Mouse (Mus musculus): ENCODE data around the gene Bloc1s4.

Gene Bloc1s4

DNA sequence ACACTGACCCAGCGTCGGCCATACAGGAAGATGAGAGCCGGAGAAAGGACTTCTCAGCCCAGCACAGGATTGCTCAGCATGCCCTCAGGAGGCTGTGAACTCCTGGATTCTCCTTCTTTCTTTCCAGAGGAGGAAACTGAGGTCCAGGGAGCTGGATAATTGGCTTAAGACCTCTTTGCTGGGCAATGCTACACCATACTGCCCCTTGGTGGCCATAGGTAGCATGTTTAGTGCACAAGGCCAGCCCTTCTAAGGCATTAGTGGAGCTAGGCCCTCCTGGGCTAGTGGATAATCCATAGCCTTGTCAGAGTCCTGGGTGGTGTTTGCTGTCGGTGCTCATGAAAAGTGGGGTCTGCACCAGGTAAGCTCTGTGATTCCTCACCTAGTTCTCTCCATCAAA is 8.6 kb downstream of the Bloc1s4 start:
- peak; percentile 74 for DNase-seq (ENCODE audit: low spot score)

GRCm38 (mm10) chr5:36738799-36739615 is 9.4 kb downstream of the Bloc1s4 start:
- peak; percentile 53 for DNase-seq (ENCODE audit: low spot score)

GRCm38 (mm10) chr5:36737765-36738164 is 10.7 kb downstream of the Bloc1s4 start:
- peak; percentile 53 for DNase-seq (ENCODE audit: low spot score)

DNA sequence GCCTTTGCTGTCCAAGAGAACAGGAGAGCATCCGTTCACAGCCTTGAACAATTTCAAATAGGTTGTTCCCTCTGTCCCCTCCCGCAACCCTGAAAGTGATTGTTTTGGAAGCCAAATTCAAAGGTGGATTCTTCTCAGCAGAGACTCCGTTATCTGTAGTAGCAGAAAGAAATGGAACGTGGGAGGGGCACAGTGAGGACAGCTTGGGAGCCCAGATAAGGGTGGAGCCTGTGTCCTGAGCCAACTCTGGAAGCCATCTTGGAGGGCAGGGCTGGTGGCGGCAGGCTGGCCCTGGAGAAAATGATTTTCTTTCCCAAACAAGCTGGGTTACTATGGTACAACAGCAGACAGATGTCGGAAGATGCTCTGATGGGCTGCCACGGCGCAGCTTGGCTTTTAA is 12.4 kb downstream of the Bloc1s4 start:
- no peak for DNase-seq (ENCODE audit: low spot score)

DNA sequence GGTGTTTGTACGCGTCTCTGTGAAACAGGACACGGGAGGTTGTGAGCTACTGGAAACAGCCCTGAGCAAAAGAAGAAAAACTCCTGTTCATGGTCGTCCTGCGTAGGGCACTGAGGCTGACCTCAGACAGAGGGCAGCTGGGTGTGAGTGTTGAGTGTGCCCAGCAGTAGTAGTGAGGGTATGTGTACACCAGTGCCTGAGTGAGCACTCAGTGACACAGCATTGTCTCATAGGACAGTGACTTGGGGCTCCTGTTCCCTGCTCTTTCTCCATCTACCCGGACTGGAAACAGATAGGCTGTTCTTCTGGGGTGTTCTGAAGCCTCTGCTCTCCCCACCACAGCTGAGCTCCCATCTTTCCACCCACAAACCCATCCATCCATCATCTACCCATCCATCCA is 13.3 kb downstream of the Bloc1s4 start:
- DNase-seq (ENCODE audit: low spot score) = no peak

DNA sequence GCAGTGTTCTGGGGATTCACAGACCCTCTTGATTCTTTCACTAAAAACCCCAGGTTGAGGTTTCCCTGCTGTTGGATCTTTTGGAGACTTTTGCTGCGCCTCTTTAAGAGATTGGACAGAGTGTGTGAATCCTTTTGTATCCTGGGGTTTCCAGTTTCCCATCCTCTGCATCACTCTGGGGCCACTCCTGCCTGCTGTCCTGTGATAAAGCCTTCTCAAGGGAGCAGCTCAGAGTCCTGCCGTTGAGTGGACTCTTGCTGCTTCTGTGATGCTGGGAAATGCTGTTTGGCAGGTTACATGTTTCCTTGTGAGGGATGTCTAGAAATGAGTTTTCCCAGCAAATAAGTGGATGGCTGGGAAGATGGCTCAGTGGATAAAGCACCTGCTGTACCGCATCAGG is 15.0 kb downstream of the Bloc1s4 start:
- no peak for DNase-seq (ENCODE audit: low spot score)

DNA sequence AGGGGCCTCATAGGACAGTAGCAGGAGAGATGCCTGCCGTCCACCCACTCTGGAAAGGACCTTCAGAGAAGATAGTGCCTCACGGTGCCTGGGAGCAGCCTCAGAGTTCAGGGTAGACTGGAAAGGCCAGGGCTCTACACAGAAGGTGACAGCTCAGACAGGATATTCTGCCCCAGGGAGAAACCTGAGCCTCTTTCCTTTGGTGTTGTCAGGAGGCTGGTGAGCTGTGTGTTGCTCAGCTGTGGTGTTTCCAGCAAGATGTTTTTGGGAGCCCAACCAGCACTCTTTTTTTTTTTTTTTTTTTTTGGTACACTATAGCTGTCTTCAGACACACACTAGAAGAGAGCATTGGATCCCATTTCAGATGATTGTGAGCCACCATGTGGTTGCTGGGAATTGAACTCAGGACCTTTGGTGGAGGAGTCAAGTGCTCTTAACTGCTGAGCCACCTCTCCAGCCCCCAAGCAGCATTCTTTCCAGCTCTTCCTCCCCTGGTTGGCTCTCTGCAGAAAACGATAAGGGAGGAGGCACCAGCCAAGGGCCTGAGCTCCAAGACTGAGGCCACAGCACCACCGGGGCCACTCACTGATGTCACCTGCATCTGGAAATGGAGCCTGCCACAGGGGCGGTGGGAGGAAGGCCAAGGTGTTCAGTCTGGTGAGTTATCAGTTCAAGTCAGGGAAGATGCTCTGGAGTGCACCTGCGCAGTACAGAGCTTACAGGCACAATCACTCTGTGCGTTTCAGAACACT is 16.4 kb downstream of the Bloc1s4 start:
- DNase-seq (ENCODE audit: low spot score) = no peak

DNA sequence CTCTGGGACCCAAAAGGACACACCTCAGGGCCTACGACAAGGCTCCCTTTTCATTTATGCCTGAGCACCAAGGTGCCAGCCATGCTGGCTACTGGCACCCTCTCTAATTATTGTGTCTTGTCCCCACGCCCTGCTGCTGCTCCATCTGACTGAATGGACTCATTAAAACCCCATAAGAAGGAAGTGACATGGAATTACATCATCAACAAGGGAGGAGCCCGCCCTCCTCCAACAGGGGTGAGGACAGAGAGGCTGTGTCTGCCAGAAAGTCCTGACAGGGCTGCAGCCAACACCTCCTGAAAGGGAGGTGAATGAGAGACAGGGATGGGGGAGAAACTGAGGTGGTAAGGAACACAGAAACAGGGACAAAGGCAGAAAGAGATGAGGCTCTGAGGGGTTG is 17.8 kb downstream of the Bloc1s4 start:
- no peak for DNase-seq (ENCODE audit: low spot score)

DNA sequence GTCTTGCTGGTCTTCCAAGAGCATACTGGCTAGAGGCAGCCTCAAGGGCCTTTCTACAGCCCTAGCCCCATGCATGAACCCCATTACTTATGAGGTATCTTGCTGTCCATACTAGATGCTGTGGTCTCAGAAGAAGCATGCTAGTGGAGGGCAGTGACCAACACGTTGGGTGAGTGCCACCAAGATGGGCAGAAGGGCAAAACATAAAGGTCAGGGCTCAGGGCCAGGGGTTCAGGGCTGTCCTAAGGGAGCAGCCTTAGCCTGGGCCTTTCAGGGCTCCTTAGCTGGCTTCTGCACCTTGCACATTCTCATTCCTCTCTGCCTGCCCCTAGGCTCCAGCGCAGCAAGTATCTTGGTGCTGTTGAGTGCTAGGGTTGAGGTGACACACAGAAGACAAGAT is 18.5 kb downstream of the Bloc1s4 start:
- DNase-seq (ENCODE audit: low spot score) = no peak

- DNase-seq (ENCODE audit: low spot score) = no peak
These were observed 19.4 kb downstream of the Bloc1s4 start for GRCm38 (mm10) chr5:36729086-36729473.

GRCm38 (mm10) chr5:36728403-36729085 is 19.9 kb downstream of the Bloc1s4 start:
- no peak for DNase-seq (ENCODE audit: low spot score)

DNA sequence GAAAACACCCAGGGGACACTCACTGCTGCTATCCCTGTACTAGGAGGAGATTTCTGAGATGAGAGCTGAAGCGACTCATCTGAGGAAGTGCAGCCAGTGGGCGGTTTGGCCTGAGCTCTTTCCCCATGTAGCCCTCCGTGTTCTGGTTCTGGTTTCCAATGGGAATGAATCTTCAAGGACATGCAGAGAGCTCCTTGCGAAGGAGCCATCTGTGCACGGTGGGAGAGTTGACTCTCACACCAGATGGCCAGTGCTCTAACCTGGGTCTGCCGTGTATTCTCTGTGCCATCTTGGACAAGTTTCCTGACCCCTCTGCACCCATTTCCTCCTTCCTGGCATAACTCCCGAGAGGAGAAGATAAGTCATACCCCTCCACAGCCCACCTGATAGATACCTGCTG is 20.7 kb downstream of the Bloc1s4 start:
- DNase-seq (ENCODE audit: low spot score) = no peak

GRCm38 (mm10) chr5:36727136-36727535 is 21.3 kb downstream of the Bloc1s4 start:
- DNase-seq (ENCODE audit: low spot score) = no peak

DNA sequence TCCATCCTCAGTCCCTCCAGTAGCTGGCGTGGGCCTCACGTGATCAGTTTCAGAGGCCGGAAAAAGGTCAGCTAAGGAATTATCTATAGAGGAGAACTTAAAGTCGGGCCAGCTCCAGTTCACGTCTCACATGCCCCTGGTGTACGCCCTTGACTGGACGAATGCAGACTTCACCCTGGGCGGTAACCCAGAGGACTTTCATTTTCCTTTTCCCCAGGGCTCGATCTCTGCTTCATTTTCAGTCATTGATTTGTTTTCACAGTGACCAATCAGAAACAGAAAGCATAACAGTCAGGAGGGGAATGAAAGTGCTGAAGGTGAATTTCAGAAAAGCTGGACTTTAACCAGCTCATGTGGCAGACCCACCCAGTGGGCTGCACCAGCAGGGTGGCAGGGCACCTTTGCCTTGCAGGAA is 22.1 kb downstream of the Bloc1s4 start:
- no peak for DNase-seq (ENCODE audit: low spot score)

DNA sequence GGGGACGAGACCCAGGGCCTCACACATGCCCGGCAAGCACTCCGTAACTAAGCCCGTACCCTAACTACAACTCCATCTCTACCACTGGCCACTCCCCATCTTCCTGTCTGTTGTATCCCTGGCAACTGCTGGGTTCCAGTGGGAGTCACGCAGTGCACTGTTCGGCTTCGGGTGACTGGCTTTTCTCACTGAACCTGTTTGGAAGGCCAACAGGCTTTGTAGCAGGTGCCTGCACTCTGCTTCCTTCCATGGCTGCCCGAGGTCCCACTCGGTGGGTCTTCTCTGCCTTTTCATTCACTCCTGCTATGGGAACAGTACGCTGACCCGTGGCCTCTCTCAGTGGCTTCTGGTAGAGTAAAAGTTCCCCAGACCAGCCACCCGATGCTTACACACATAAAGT is 22.6 kb downstream of the Bloc1s4 start:
- DNase-seq (ENCODE audit: low spot score) = no peak

DNA sequence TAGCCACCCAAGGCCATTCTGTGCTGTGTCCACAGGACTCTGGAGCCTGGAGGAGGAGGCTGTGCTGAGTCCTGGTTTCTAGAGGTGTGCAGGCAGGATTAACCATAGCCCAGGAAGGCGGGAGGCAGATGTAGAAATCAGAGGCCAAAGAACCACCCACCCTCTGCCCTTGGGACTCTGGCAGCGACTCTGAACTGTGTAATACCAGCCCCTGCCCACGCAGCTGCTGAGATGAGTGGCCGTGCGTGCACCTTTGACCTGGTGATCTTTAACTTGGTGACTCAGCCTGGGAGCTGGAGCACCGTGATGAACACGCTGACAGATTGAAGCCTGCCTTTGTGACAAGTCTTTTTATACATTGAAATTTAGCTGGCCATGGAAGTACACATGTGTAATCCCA is 24.2 kb downstream of the Bloc1s4 start:
- DNase-seq (ENCODE audit: low spot score) = peak; percentile 77

GRCm38 (mm10) chr5:36723356-36723755 is 25.1 kb downstream of the Bloc1s4 start:
- no peak for DNase-seq (ENCODE audit: low spot score)

GRCm38 (mm10) chr5:36722415-36722856 is 26.0 kb downstream of the Bloc1s4 start:
- DNase-seq (ENCODE audit: low spot score) = peak; percentile 97

DNA sequence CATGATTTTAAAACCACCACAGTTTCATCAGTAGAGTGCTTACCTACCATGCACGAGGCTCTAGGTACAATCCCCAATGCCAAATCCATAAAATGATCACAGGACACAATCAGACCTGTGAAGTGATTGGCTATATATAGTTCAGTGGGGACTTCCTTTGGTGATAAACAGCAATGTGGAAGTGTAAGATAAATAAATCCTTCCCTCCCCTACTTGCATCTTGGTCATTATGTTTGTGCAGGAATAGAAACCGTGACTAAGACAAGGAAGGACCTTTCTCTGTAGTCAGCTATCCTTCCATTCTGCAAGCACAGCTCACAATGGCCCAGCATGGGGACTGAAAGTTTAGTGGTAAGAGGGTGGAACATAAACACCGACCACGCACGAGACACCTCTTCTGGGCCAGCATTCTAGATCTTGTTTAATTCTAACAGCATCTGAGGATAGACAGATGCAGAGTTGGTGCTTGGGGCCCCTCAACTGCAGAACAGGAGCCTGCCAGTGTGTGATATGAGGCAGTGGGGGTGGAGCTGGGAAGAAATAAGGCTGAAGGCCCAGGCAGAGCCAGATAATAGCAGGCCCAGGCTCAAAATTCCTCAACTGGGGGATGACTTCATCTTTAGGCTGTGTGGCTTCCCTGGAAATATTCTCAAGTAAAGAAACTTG is 27.6 kb downstream of the Bloc1s4 start:
- no peak for DNase-seq (ENCODE audit: low spot score)

GRCm38 (mm10) chr5:36720219-36720618 is 28.2 kb downstream of the Bloc1s4 start:
- no peak for DNase-seq (ENCODE audit: low spot score)

DNA sequence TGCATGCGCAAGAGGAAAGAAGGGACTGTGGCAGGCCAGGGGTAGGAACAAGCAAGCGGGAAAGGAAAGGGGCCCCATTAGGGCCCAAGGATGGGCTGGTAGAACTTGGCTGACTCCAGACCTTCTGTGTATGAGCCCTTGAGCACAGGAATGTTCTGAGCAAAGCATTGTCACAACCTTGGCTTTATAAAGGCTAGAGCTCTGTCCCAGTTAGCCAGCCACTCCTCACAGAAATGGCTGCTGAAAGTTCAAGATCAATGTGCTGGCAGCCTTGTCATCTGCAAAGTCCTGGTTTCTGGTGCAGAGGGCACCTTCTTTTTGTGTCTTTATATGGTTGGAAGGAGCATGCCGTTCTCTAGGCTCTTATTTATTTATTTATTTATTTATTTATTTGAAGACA is 28.8 kb downstream of the Bloc1s4 start:
- DNase-seq (ENCODE audit: low spot score) = peak; percentile 61

DNA sequence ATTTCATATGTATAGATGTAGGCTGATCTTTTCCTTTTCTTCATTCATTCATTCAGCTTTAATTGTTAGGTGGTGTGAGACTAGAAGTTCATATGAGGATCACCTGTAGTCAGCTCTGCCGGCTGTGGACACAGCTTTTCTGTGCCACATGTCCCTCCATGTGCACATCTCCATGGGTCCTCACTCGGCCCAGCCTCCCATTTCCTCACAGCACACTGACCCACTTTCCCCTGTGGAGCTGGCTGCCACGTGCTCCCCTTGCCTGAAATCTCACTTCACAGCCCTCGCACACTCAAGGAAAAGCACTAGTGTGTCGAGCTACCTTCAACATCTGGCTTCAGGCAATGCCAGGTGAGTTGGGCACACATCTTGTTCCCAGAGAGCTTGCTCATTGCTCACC is 29.3 kb downstream of the Bloc1s4 start:
- no peak for DNase-seq (ENCODE audit: low spot score)

Measured in adipocyte (in vitro differentiated cells).